8 mouse cellular contexts compared by ENCODE assay signal in genomic region chr2:25318119-25318966, GRCm38 (mm10). TPM values are rescaled to one million over a fixed set of nuclear protein-coding genes. Genes with fewer than 3 reads are reported as not detected.
DNase-seq lines count a peak whose midpoint lies in the region; ATAC-seq lines count a peak whose summit lies in the region.

No protein-coding gene starts in this region.

- no peaks in the 10 kb centered on the region for H3K36me3 ChIP-seq in intestine, embryonic 14.5 days (ENCODE audit: control insufficient read depth, insufficient read depth, low read length)
- H3K36me3 ChIP-seq in neural tube, embryonic 12.5 days: no peaks in the 10 kb centered on the region

- H3K4me2 ChIP-seq in intestine, embryonic 14.5 days (ENCODE audit: low read length): peak overlapping the region; percentile 49
- H3K4me2 ChIP-seq in neural tube, embryonic 12.5 days (replicated peaks): peak overlapping the region; percentile 72

- H3K4me3 ChIP-seq in intestine, embryonic 14.5 days (ENCODE audit: low read depth, low read length): peak overlapping the region; percentile 31
- peak overlapping the region; percentile 41 for H3K4me3 ChIP-seq in neural tube, embryonic 12.5 days

- H3K27ac ChIP-seq in intestine, embryonic 14.5 days (ENCODE audit: low read depth): no peak overlapping the region
- no peak overlapping the region for H3K27ac ChIP-seq in neural tube, embryonic 12.5 days

- DNase-seq in cerebellum, postnatal 4 days (ENCODE audit: low spot score in 2 of 2): no peak
- peak; percentile 9 for DNase-seq in retina, postnatal 1 day
- DNase-seq in retina, embryonic 14.5 days (ENCODE audit: low spot score): no peak
- no peak for DNase-seq in intestine, embryonic 14.5 days (ENCODE audit: low spot score)
- no peak for DNase-seq in testis, postnatal 10 days (ENCODE audit: low spot score)
- DNase-seq in embryo, embryonic 10 days (ENCODE audit: low spot score): no peak

- H3K4me1 ChIP-seq in intestine, embryonic 14.5 days (replicated peaks; ENCODE audit: control insufficient read depth, insufficient read depth, low read length): peaks cover 3% of the 10 kb centered on the region; the same call in 1 of the 2 replicates
- H3K4me1 ChIP-seq in neural tube, embryonic 12.5 days: 0 out of 2 replicates have a peak, but pooled peaks cover 6% of the 10 kb centered on the region

- H3K9me3 ChIP-seq in intestine, embryonic 14.5 days (ENCODE audit: control insufficient read depth, low read length): no peaks in the 10 kb centered on the region
- no peaks in the 10 kb centered on the region for H3K9me3 ChIP-seq in neural tube, embryonic 12.5 days

- H3K9ac ChIP-seq in intestine, embryonic 14.5 days (ENCODE audit: low read length): no peak overlapping the region
- H3K9ac ChIP-seq in neural tube, embryonic 12.5 days: peak overlapping the region; percentile 47; the same call in 1 of the 2 replicates

- peaks cover 52% of the 10 kb centered on the region for H3K27me3 ChIP-seq in intestine, embryonic 14.5 days (replicated peaks; ENCODE audit: control insufficient read depth, insufficient read depth, low read length)
- peaks cover 66% of the 10 kb centered on the region for H3K27me3 ChIP-seq in neural tube, embryonic 12.5 days (replicated peaks)

- WGBS in intestine, embryonic 14.5 days: 7% methylated on average over 31 of the region's 31 CpGs
- WGBS in neural tube, embryonic 12.5 days: 5% methylated on average over 31 of the region's 31 CpGs

- peak; percentile 59 for ATAC-seq in cerebellum, adult (ENCODE audit: insufficient number of reproducible peaks, low FRiP score, low TSS enrichment)
- peak; percentile 32; the same call in 1 of the 2 replicates for ATAC-seq in intestine, embryonic 14.5 days (replicated peaks; ENCODE audit: low FRiP score, low TSS enrichment, low read depth)
- peak; percentile 56 for ATAC-seq in neural tube, embryonic 12.5 days (ENCODE audit: low FRiP score, low read depth)

RNA-seq across cellular contexts. Expression of gene Grin1, which starts 0.6 kb away (rescaled TPM):
- 2.1 and 2.4 TPM in 2 replicates for polyA plus RNA-seq in intestine, embryonic 14.5 days (2014; fragmentation: Nextera tagmentation; extraction: Ambion mirVana)
- polyA plus RNA-seq in neural tube, embryonic 12.5 days (2016; fragmentation: Nextera tagmentation; extraction: Ambion mirVana): 8.1 and 11.3 TPM in 2 replicates

RNA-seq across cellular contexts. Expression of gene Man1b1, which starts 13.8 kb away (rescaled TPM):
- polyA plus RNA-seq in intestine, embryonic 14.5 days (2014; fragmentation: Nextera tagmentation; extraction: Ambion mirVana): 66.3 and 73.3 TPM in 2 replicates
- 70.3 and 71.7 TPM in 2 replicates for polyA plus RNA-seq in neural tube, embryonic 12.5 days (2016; fragmentation: Nextera tagmentation; extraction: Ambion mirVana)

RNA-seq across cellular contexts. Expression of gene Lrrc26, which starts 28.6 kb away (rescaled TPM):
- not detected in 2 replicates for polyA plus RNA-seq in intestine, embryonic 14.5 days (2014; fragmentation: Nextera tagmentation; extraction: Ambion mirVana)
- polyA plus RNA-seq in neural tube, embryonic 12.5 days (2016; fragmentation: Nextera tagmentation; extraction: Ambion mirVana): not detected in 2 replicates

RNA-seq across cellular contexts. Expression of gene Tmem210, which starts 30.4 kb away (rescaled TPM):
- not detected in 2 replicates for polyA plus RNA-seq in intestine, embryonic 14.5 days (2014; fragmentation: Nextera tagmentation; extraction: Ambion mirVana)
- polyA plus RNA-seq in neural tube, embryonic 12.5 days (2016; fragmentation: Nextera tagmentation; extraction: Ambion mirVana): not detected in 2 replicates

RNA-seq across cellular contexts. Expression of gene Dpp7, which starts 37.8 kb away (rescaled TPM):
- 24.1 and 26.5 TPM in 2 replicates for polyA plus RNA-seq in intestine, embryonic 14.5 days (2014; fragmentation: Nextera tagmentation; extraction: Ambion mirVana)
- polyA plus RNA-seq in neural tube, embryonic 12.5 days (2016; fragmentation: Nextera tagmentation; extraction: Ambion mirVana): 21.2 and 24.5 TPM in 2 replicates
